Mouse (Mus musculus) thymus, adult 2 months (tissue): ENCODE measurements around the gene Thy1. TPM values are rescaled to one million over a fixed set of nuclear protein-coding genes. Genes with fewer than 3 reads are reported as not detected.

Experiments
- DNase-seq: peaks from one replicate; pipeline ENCODE4 v3.0.0; 2021
- H3K27ac ChIP-seq: fragments of 200-500 bp; 2 replicates; pipeline ENCODE4 v1.5.1; 2012; ENCODE audit warnings: low read length, control low read depth; ENCODE audit not compliant: control insufficient read depth, insufficient read depth
- H3K27me3 ChIP-seq: fragments of 200-500 bp; 2 replicates; pipeline ENCODE4 v1.6.1; 2012; ENCODE audit warnings: mild to moderate bottlenecking, low read length, moderate library complexity, mixed read lengths; ENCODE audit not compliant: control insufficient read depth, insufficient read depth
- H3K36me3 ChIP-seq: fragments of 200-500 bp; 2 replicates; pipeline ENCODE4 v1.6.1; 2012; ENCODE audit warnings: mild to moderate bottlenecking, low read length, moderate library complexity; ENCODE audit not compliant: control insufficient read depth, insufficient read depth
- H3K4me1 ChIP-seq: fragments of 200-500 bp; replicated peaks from 2 replicates; pipeline ENCODE4 v1.6.1; 2012; ENCODE audit warnings: low read length; ENCODE audit not compliant: control insufficient read depth, insufficient read depth
- H3K4me3 ChIP-seq: fragments of 200-500 bp; 2 replicates; pipeline ENCODE4 v1.5.1; 2012; ENCODE audit warnings: mild to moderate bottlenecking, low read length, control low read depth, moderate library complexity; ENCODE audit not compliant: control insufficient read depth, insufficient read depth
- CTCF ChIP-seq: fragments of 200-500 bp; IDR thresholded peaks from 2 replicates; pipeline ENCODE4 v1.5.1; 2012; ENCODE audit warnings: mild to moderate bottlenecking, control low read depth, low read length, moderate library complexity, borderline replicate concordance; ENCODE audit not compliant: control insufficient read depth, poor library complexity, insufficient read depth; ENCODE audit errors: extremely low read depth
- POLR2A ChIP-seq: fragments of 200-500 bp; IDR thresholded peaks from 2 replicates; pipeline ENCODE4 v1.6.1; 2012; ENCODE audit warnings: mild to moderate bottlenecking, low read length, control low read depth, moderate library complexity; ENCODE audit not compliant: control insufficient read depth, poor library complexity, insufficient read depth; ENCODE audit errors: extremely low read depth
- WGBS: fragments of 180-500 bp; shearing (Covaris S2); methylation state at CpG from one replicate; pipeline ENCODE4 v1.1.7; 2018; 5-methylcytosine and 5-hydroxymethylcytosine counted together
- polyA plus RNA-seq: library from polyadenylated mRNA; depleted of rRNA; stranded (reverse); fragments of >200 nt; gene quantifications from 2 replicates; pipeline ENCODE4 v1.2.3, GENCODE M21; 2012

The Thy1 gene
- polyA plus RNA-seq, 1 experiment: 3,478 TPM

GRCm38 (mm10) chr9:44066785-44067225 lies 23.6 kb downstream of the Thy1 start, which contains the start of gene Usp2:
Usp2 (plus strand) TSS chr9:44067021.
- H3K27ac ChIP-seq: no peak within 1 kb of the TSS
- under 1% methylated on average over 38 of the region's 38 CpGs for WGBS

GRCm38 (mm10) chr9:44067241-44067959 lies 24.2 kb downstream of the Thy1 start:
- Histone ChIP-seq H3K4me3 (peak overlapping the region; percentile 69), H3K27ac (no peak overlapping the region), H3K27me3 (no peaks in the 10 kb centered on the region), H3K36me3 (no peaks in the 10 kb centered on the region), H3K4me1 (peaks cover 25% of the 10 kb centered on the region)
- 12% methylated on average over 15 of the region's 15 CpGs for WGBS
- TF ChIP-seq CTCF (no peak), POLR2A (no peak)
- DNase-seq: peak; percentile 62

More at GRCm38 (mm10) chr9:44066785-44067225, 23.6 kb downstream of the Thy1 start, which contains the start of gene Usp2:
- peak within 1 kb of the TSS; percentile 69 for H3K4me3 ChIP-seq
- TF ChIP-seq CTCF: peak; percentile 97
- no peak for TF ChIP-seq POLR2A
- H3K36me3 ChIP-seq: no peaks in the 10 kb centered on the region
- peak; percentile 100 for DNase-seq
- peaks cover 25% of the 10 kb centered on the region for H3K4me1 ChIP-seq
- H3K27me3 ChIP-seq: no peaks in the 10 kb centered on the region

- no peak overlapping the region for H3K4me3 ChIP-seq
- no peak overlapping the region for H3K27ac ChIP-seq
- no peak for TF ChIP-seq POLR2A
- TF ChIP-seq CTCF: no peak
- no peak for DNase-seq
- WGBS: 97% methylated on average over 6 of the region's 6 CpGs
- peaks cover 25% of the 10 kb centered on the region for H3K4me1 ChIP-seq
- no peaks in the 10 kb centered on the region for H3K36me3 ChIP-seq
- H3K27me3 ChIP-seq: no peaks in the 10 kb centered on the region
Measured at GRCm38 (mm10) chr9:44067960-44068330, 24.8 kb downstream of the Thy1 start.

- no peak for DNase-seq
- WGBS: 90% methylated on average over 7 of the region's 7 CpGs
Measured at GRCm38 (mm10) chr9:44069252-44069651, 26.1 kb downstream of the Thy1 start.

GRCm38 (mm10) chr9:44070113-44070843 lies 27.1 kb downstream of the Thy1 start:
- no peaks in the 10 kb centered on the region for H3K36me3 ChIP-seq
- 82% methylated on average over 14 of the region's 14 CpGs for WGBS
- H3K27ac ChIP-seq: no peak overlapping the region
- no peak for TF ChIP-seq CTCF
- DNase-seq: no peak
- H3K4me1 ChIP-seq: peaks cover 25% of the 10 kb centered on the region
- H3K27me3 ChIP-seq: no peaks in the 10 kb centered on the region
- no peak overlapping the region for H3K4me3 ChIP-seq

More at GRCm38 (mm10) chr9:44069252-44069651, 26.1 kb downstream of the Thy1 start:
- Histone ChIP-seq H3K27ac (no peak overlapping the region), H3K36me3 (no peaks in the 10 kb centered on the region), H3K27me3 (no peaks in the 10 kb centered on the region), H3K4me3 (no peak overlapping the region), H3K4me1 (peaks cover 25% of the 10 kb centered on the region)
- TF ChIP-seq POLR2A (no peak), CTCF (no peak)

GRCm38 (mm10) chr9:44070844-44071231 lies 27.7 kb downstream of the Thy1 start:
- DNase-seq: no peak
- H3K27ac ChIP-seq: no peak overlapping the region
- WGBS: 84% methylated on average over 8 of the region's 8 CpGs
- H3K36me3 ChIP-seq: no peaks in the 10 kb centered on the region
- no peaks in the 10 kb centered on the region for H3K27me3 ChIP-seq
- no peak overlapping the region for H3K4me3 ChIP-seq
- peaks cover 25% of the 10 kb centered on the region for H3K4me1 ChIP-seq
- TF ChIP-seq CTCF (no peak), POLR2A (no peak)

- no peak for TF ChIP-seq CTCF
- no peak for TF ChIP-seq POLR2A
- Histone ChIP-seq H3K36me3 (no peaks in the 10 kb centered on the region), H3K4me1 (peaks cover 21% of the 10 kb centered on the region), H3K4me3 (no peak overlapping the region), H3K27me3 (no peaks in the 10 kb centered on the region), H3K27ac (no peak overlapping the region)
- DNase-seq: no peak
- 81% methylated on average over 11 of the region's 11 CpGs for WGBS
Measured at GRCm38 (mm10) chr9:44071914-44072598, 28.9 kb downstream of the Thy1 start.
